Mouse (Mus musculus) heart, postnatal 36 days (tissue): ENCODE results near the gene Zhx3. TPM values are rescaled to one million over a fixed set of nuclear protein-coding genes. Genes with fewer than 3 reads are reported as not detected.

Experiments
- DNase-seq, 2 experiments: peaks; one replicate each; pipeline ENCODE4 v3.0.0; 2021 to 2022
- intact Hi-C: fragments of 180-260 bp; cut with DNase I; formaldehyde crosslinking; loops from one replicate; pipeline ENCODE4 v1.15.1; 2025
- total RNA-seq, 2 experiments: library from RNA; stranded (reverse); gene quantifications; 2 replicates each; pipeline ENCODE4 v1.2.3; 2021

Zhx3 gene
- total RNA-seq: 10 to 100 TPM; 44.5 to 47.7 TPM

- intact Hi-C loops: loop anchor here (2.0 kb wide), 1 partner anchor 66 kb away; no protein-coding TSS in a partner anchor
- DNase-seq: peak; percentile 94 to 96
These were observed at the start of gene Zhx3 for GRCm38 (mm10) chr2:160872890-160873382. TSS of gene Zhx3 (minus strand) at chr2:160872998.

GRCm38 (mm10) chr2:160921285-160921684 lies 48.5 kb upstream of the Zhx3 start:
- DNase-seq: no peak
- intact Hi-C loops: no loop called here

GRCm38 (mm10) chr2:160918930-160919215 lies 46.1 kb upstream of the Zhx3 start:
- intact Hi-C loops: no loop called here
- DNase-seq: no peak

DNA sequence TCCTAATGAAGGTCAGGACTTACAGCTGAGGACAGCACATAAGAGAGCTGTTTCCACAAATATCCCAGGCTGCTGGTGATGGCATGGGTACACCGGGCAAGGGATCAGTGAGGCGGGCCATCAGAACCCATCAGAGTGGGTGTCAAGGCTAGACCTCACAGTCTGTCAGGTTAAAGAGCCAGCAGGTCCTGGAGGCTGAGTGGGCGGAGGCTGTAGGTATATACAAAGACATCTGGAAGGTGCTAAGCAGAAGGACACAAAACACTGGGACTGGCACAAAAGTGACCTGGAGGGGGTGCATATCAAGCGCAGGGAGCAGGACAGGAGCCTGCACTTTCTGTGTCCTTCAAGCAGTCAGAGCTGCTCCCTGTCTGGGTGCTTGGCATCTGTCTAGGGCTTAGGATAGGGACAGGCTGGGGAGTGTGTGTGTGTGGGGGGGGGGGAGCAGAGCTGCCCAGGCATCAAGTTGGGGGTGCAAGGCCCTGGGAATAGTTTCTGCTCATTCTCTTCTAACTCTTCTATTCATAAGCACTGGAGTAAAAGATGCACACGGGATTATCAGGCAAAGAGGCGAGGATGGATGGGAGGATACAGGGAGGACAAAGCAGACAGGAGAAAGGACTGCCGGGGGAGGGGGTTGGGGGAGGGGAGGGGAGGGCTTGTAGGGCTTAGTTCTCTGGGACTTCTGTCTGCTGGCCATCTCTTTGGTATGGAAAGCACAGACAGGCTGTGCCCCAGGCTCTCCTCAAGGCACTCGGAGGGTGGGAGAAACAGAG lies 45.5 kb upstream of the Zhx3 start:
- intact Hi-C loops: no loop called here
- no peak for DNase-seq

- intact Hi-C loops: no loop called here
- DNase-seq: no peak
These were observed 44.5 kb upstream of the Zhx3 start for GRCm38 (mm10) chr2:160917313-160917712.

DNA sequence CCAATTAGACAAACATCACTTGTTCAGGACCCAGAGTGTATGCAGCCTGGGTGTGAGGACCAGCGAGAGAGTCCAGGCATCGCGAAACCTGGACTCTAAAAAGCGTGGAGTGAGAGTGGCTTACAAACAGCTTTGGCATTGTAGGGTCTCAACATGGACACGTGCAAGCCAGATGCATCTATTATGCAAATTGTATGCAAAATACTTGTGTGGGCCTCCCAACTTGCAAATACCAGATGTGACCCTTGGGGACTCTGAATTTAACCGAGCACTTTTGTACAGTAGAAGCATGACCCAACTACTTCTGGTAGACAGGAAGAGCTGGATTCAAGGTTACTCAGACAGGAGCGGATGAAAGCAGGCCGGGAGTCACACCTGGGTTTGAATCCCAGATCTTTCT lies 43.9 kb upstream of the Zhx3 start:
- no peak for DNase-seq
- intact Hi-C loops: no loop called here

GRCm38 (mm10) chr2:160915821-160916610 lies 43.2 kb upstream of the Zhx3 start:
- intact Hi-C loops: no loop called here
- DNase-seq: no peak

GRCm38 (mm10) chr2:160914656-160915055 lies 41.9 kb upstream of the Zhx3 start:
- no peak for DNase-seq
- intact Hi-C loops: no loop called here

DNA sequence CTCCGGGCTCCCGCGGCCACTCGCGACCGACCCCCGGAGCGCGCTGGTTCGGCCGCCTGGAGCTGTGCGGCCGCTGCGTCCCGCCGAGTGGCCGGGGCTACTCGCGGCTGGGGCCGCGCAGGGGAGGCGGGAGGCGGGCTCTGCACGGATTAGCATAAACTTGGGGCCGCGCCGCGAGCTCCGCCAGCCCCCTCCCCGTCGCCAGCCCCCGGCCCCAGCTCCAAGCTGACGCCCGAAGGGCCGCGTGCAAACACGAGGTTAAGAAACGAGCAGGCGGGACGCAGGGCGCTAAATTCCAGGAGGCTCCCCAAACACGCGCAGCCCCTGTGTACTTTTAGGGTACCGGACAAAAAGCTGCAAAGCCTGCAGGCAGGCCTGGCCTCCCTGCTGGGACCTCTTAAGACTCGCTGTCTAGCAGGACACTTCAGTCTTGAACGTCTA lies 39.5 kb upstream of the Zhx3 start, which contains the start of gene Emilin3:
Emilin3 (minus strand) TSS at position 98 of the 441 bp plus-strand sequence.
- intact Hi-C loops: no loop called here
- DNase-seq: no peak

DNA sequence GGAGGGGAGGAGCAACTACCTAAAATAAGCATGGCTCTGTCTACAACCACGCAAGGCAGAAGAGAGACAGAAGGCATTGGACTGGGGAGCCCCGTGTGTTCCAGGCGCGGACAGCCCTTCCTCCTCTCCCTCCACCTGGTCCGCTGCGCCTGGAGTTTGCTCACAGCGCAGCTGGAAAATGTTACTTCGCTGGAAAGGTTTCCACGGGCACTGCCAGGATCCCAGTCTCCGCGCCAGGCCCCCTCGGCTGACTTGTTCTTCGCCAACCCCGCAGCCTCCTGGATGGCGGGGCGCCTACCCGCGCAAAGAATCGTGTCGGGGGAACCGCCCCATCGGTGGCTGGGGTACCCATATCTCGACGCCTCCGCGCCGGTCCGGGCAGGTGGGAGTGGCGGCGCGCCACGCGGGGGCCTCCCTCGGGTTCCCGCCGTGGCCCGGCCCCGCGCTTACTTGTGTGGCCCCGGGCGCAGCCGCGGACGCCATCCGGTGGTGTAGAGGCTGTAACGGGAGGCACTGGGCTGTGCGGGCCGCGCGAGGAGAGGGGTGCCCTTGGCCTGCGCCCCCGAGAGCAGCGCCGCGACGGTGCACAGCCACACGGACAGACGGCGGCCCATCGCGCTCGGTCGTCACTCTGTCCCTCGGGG lies 38.9 kb upstream of the Zhx3 start:
- peak in 1 of 2 experiments; percentile 21 for DNase-seq
- intact Hi-C loops: no loop called here

DNA sequence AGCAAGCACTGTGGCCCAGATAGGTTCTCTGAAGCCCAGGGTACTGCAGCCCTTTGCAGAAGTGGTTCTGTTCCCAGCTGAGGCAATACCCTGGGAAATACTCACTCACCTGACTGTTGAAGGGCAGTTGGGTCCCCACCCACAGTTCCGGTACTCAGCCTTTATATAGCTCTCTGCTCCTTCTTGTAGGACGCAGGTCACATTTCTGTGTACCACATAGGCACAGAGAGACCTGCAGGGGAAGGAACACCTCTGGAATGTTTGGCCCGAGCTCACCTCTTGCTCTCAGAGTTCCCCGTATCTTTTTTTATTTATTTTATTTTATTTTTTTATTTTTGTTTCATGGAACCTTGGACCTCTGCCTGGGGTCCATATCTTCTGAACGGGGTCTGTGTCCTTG lies 37.8 kb upstream of the Zhx3 start:
- intact Hi-C loops: no loop called here
- no peak for DNase-seq

GRCm38 (mm10) chr2:160908607-160909006 lies 35.8 kb upstream of the Zhx3 start:
- no peak for DNase-seq
- intact Hi-C loops: no loop called here

DNA sequence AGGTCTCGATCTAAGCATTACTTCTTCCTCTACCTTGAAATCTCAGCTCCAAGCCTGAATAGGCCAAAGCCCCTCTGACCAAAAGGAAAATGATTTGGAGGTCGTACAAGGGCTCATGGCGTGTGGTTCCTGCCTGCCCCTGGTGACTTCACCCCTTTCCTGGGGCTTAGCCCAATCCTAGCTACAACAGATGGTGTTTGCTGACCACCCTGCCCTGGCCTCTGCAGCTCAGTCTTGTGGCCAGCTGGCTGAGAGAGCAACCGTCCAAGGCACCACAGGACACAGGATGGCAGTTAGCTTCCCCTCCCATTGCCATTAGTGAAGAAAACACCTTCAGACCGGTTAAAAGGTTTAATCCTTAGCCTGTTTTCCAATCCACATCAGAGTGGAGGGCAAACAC lies 33.3 kb upstream of the Zhx3 start:
- no peak for DNase-seq
- intact Hi-C loops: no loop called here

- no peak for DNase-seq
- intact Hi-C loops: no loop called here
These were observed 32.5 kb upstream of the Zhx3 start for GRCm38 (mm10) chr2:160905301-160905700.

DNA sequence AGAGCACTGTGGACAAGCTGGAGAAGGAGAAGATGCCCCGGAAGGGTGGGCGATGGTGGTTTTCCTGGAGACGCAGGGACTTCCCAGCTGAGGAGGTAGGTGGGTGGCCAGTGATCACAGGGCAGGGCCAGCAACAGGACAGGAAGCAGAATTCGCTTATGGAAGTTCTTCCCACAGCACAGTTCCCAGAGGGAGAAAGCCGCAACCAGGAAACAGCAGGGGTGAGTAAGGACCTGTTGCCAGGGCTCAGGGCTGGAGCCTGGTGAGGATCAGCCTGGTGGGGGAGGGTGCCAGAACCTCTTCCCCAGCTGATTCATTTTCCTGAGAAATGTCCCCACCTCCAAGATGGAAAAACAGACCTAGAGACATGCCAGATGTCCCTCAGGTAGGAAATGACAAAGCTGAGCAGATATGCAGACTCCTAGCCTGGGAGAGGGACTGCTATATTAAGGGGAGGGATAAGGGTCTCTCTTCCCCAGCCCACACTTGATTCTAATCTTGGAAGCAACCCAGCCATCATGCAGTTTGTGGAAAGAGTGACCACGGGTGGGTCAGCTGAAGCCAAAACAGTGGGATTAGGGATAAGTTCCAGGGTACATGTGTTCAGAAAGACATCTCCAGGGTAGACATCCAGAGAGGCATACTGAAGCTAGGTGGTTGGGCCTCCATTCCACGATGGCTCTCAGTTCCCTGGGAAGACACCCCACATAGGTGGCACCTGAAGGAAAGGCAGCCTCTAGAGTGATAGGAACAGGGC lies 29.0 kb upstream of the Zhx3 start:
- intact Hi-C loops: no loop called here
- no peak for DNase-seq

GRCm38 (mm10) chr2:160891697-160892096 lies 18.9 kb upstream of the Zhx3 start:
- intact Hi-C loops: no loop called here

GRCm38 (mm10) chr2:160891045-160891444 lies 18.2 kb upstream of the Zhx3 start:
- intact Hi-C loops: no loop called here
- DNase-seq: no peak

More at GRCm38 (mm10) chr2:160891697-160892096, 18.9 kb upstream of the Zhx3 start:
- DNase-seq: no peak

GRCm38 (mm10) chr2:160887859-160888258 lies 15.1 kb upstream of the Zhx3 start:
- no peak for DNase-seq
- intact Hi-C loops: loop anchor here (1.0 to 5.0 kb wide), 4 partner anchors 114 to 290 kb away; no protein-coding TSS in a partner anchor

- peak; percentile 85 to 87 for DNase-seq
- intact Hi-C loops: loop anchor here (1.0 to 5.0 kb wide), 4 partner anchors 115 to 289 kb away; no protein-coding TSS in a partner anchor
These were observed 14.5 kb upstream of the Zhx3 start for GRCm38 (mm10) chr2:160887284-160887683.

DNA sequence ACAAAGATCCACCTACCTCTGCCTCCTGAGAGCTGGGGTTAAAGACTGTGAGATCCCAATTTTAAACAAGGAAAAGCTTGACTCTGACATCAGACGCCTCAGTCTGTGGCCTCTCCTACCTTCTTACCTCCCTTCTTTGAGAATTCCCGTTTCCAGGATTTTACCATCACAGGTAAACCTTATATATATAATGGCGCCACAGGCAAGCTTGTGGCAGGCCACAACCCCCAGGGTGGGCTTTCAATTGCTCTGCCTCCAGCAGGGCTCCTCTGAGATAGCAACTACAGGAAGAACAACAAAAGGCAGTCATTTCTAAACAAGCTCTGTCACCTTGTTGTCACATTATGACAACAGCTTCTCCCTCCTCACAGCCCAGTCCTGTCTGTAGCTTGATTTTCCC lies 13.4 kb upstream of the Zhx3 start:
- intact Hi-C loops: loop anchor here (5.0 kb wide), 1 partner anchor 116 kb away; no protein-coding TSS in a partner anchor

More for the DNA sequence above, 13.4 kb upstream of the Zhx3 start:
- no peak for DNase-seq
